In genomic region chr2:160619831-160620230, GRCm38 (mm10) we compare ENCODE assay signal across 10 mouse cellular contexts. TPM values are rescaled to one million over a fixed set of nuclear protein-coding genes. Genes with fewer than 3 reads are reported as not detected.
DNase-seq lines count a peak whose midpoint lies in the region; ATAC-seq and TF ChIP-seq lines count a peak whose summit lies in the region.
"Had no signal": no experiment of that assay in that cellular context is flagged by ENCODE, and none has a peak within 500 bp of the region (broad histone marks: within the 10 kb centered on the region; RNA-seq: fewer than 3 reads in every experiment).

No protein-coding gene starts in this region.

- H3K4me3 ChIP-seq in erythroblast, embryonic 14.5 days (replicated peaks), result peak overlapping the region; percentile 57
- peak overlapping the region; percentile 14; the same call in 1 of the 2 replicates for H3K4me3 ChIP-seq in liver, embryonic 11.5 days (ENCODE audit: low read depth, low read length)
- H3K4me3 ChIP-seq: embryonic facial prominence, embryonic 12.5 days; neural tube, embryonic 13.5 days had no signal

- no peak for TF ChIP-seq POLR2A in brain, embryonic 14.5 days (IDR thresholded peaks at IDR 0.05; ENCODE audit: borderline replicate concordance, extremely low read depth, insufficient read depth, insufficient read length, poor library complexity, severe bottlenecking)

- peak overlapping the region; percentile 59 for H3K4me2 ChIP-seq in liver, embryonic 11.5 days
- H3K4me2 ChIP-seq: embryonic facial prominence, embryonic 12.5 days; neural tube, embryonic 13.5 days had no signal

- no peak overlapping the region for H3K9ac ChIP-seq in liver, embryonic 11.5 days (ENCODE audit: low read depth, low read length)
- H3K9ac ChIP-seq: embryonic facial prominence, embryonic 12.5 days; neural tube, embryonic 13.5 days had no signal

- H3K27ac ChIP-seq in liver, embryonic 11.5 days (ENCODE audit: low read depth, low read length), result peak overlapping the region; percentile 16; the same call in 1 of the 2 replicates
- H3K27ac ChIP-seq: embryonic facial prominence, embryonic 12.5 days; neural tube, embryonic 13.5 days had no signal

- intact Hi-C loops in heart, postnatal 10 days (cut with DNase I), result loop anchor here (2.0 kb wide), 1 partner anchor 71 kb away; no protein-coding TSS in a partner anchor

- no peaks in the 10 kb centered on the region; the same call in 1 of the 2 replicates for H3K9me3 ChIP-seq in erythroblast, embryonic 14.5 days (ENCODE audit: control insufficient read depth, low read length)
- no peaks in the 10 kb centered on the region for H3K9me3 ChIP-seq in liver, embryonic 11.5 days (ENCODE audit: control insufficient read depth, low read length)
- H3K9me3 ChIP-seq: embryonic facial prominence, embryonic 12.5 days had no signal

- H3K27me3 ChIP-seq in erythroblast, embryonic 14.5 days (ENCODE audit: control insufficient read depth), result peaks cover 40% of the 10 kb centered on the region
- H3K27me3 ChIP-seq in liver, embryonic 11.5 days (replicated peaks; ENCODE audit: control insufficient read depth, insufficient read depth, low read length), result no peaks in the 10 kb centered on the region
- H3K27me3 ChIP-seq: embryonic facial prominence, embryonic 12.5 days; neural tube, embryonic 13.5 days had no signal

- WGBS in liver, embryonic 11.5 days, result 43% methylated on average over 9 of the region's 9 CpGs

- H3K36me3 ChIP-seq in erythroblast, embryonic 14.5 days (ENCODE audit: control insufficient read depth), result peaks cover 7% of the 10 kb centered on the region
- H3K36me3 ChIP-seq in liver, embryonic 11.5 days (ENCODE audit: control insufficient read depth, insufficient read depth, low read length), result no peaks in the 10 kb centered on the region
- H3K36me3 ChIP-seq: embryonic facial prominence, embryonic 12.5 days; neural tube, embryonic 13.5 days had no signal

- DNase-seq in brain, embryonic 14.5 days (ENCODE audit: low read depth), result peak; percentile 67
- peak; percentile 78 to 84 for DNase-seq in heart, postnatal 10 days
- no peak for DNase-seq in liver, embryonic 11.5 days (ENCODE audit: low spot score)
- DNase-seq in skeletal muscle tissue, adult 2 months (ENCODE audit: low read depth, low spot score), result peak; percentile 81
- DNase-seq in left cerebral cortex, adult 8-10 months (ENCODE audit: low spot score in 2 of 2), result no peak
- no peak for DNase-seq in spleen, adult 12 weeks (ENCODE audit: low spot score)

- TF ChIP-seq CTCF in brain, embryonic 14.5 days (IDR thresholded peaks at IDR 0.05; ENCODE audit: borderline replicate concordance, extremely low read depth, insufficient read depth, insufficient read length), result no peak

- no peak for ATAC-seq in erythroblast, adult 5-6 weeks (replicated peaks; ENCODE audit: low FRiP score, poor library complexity, severe bottlenecking)
- ATAC-seq in liver, embryonic 11.5 days (replicated peaks; ENCODE audit: low FRiP score), result peak; percentile 39

- H3K4me1 ChIP-seq in erythroblast, embryonic 14.5 days (ENCODE audit: control insufficient read depth), result peaks cover 67% of the 10 kb centered on the region
- peaks cover 20% of the 10 kb centered on the region for H3K4me1 ChIP-seq in liver, embryonic 11.5 days (replicated peaks; ENCODE audit: control insufficient read depth, insufficient read depth, low read length)

RNA-seq across cellular contexts. Expression of gene Top1, which starts 25.9 kb away (rescaled TPM):
- 38.8 and 42.7 TPM in 2 replicates for polyA plus RNA-seq in erythroblast, embryonic 14.5 days (2012)
- 145 and 146 TPM in 2 replicates for total RNA-seq in erythroblast, adult 5-6 weeks (2015; ENCODE audit: low replicate concordance)
- 336 and 395 TPM in 2 replicates for total RNA-seq in erythroblast, adult 5-6 weeks (2017; ENCODE audit: low replicate concordance)
- 42.7 and 63.9 TPM in 2 replicates for polyA plus RNA-seq in brain, embryonic 14.5 days (2012; rRNA removed)
- total RNA-seq in heart, postnatal 10 days (2021), result 10 to 100 TPM; 53.1 to 65.1 TPM
- polyA plus RNA-seq in liver, embryonic 11.5 days (2014; fragmentation: Nextera tagmentation; extraction: Ambion mirVana), result 84.1 and 89.8 TPM in 2 replicates
- total RNA-seq in left cerebral cortex, adult 8-10 months (2022), result 10 to 100 TPM; 65.3 to 71.3 (median 70.4) TPM

Comparison
In these comparisons a context has a peak if more than half of its experiments do, and no peak if none do; other contexts are left out.
1. DNase-seq: peak in brain, embryonic 14.5 days (single experiment), heart, postnatal 10 days (2 of 2) and skeletal muscle tissue, adult 2 months (single experiment); none in liver, embryonic 11.5 days (single experiment), left cerebral cortex, adult 8-10 months (0 of 2) and spleen, adult 12 weeks (single experiment).